Mouse (Mus musculus): ENCODE data around the gene Lypd6b.

Gene Lypd6b

DNA sequence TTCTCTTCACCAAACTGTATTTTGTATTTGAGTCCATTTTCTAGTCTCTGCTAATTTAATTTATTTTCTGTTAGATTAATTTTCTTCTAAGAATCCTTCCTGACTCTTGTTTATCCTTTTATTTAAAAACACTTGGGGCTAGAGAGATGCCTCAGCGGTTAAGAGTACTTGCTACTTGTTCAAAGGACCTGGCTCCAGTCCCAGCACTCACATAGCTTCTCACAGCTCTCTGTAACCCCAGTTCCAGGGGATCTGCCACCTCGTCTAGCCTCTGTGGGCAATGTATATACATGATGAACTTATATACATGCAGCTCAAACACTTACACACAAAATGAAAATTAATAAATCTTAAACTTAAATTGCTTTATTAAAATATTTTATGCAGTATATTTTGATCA lies 103.2 kb downstream of the Lypd6b start:
- Histone ChIP-seq H3K4me3 (replicated peaks; ENCODE audit: low read length) (no peak overlapping the region), H3K4me1 (replicated peaks; ENCODE audit: low read depth, low read length) (peaks cover 13% of the 10 kb centered on the region), H3K27me3 (ENCODE audit: insufficient read depth, low read length) (no peaks in the 10 kb centered on the region), H3K36me3 (ENCODE audit: insufficient read depth, low read length) (no peaks in the 10 kb centered on the region), H3K9me3 (ENCODE audit: low read length) (no peaks in the 10 kb centered on the region)
- TF ChIP-seq NANOG (IDR thresholded peaks at IDR 0.05; ENCODE audit: borderline replicate concordance, low read length) (no peak), POU5F1 (IDR thresholded peaks at IDR 0.05; ENCODE audit: borderline replicate concordance, low read length) (no peak), CTCF (conservative IDR thresholded peaks at IDR 0.05; ENCODE audit: low read length) (no peak)

DNA sequence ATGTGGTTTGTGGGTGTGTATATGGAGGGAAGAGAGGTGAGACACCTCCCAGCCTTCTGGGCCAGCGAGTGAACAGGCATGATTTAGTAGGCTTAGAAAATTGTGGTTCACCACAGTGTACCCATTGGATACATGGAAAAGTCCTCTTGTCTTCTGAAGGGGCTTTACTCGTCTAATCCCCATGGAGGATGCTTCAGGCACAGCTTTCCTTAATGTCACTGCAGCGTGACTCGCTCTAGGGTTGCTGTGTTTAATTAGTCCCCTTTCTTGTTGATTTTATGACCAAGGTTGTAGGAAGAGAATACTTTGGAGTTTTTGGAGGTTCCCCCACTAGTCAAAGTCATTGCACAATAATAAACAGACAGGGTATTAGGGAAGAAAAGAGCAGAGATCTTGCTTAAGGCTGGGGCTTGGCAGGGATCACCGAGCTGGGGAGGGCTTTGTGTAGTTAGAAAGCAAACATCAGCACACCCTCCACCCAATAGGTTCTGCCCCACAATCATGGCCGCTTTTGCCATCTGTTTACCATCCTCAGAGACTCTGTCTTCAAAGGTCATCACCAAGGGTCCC lies 122.4 kb downstream of the Lypd6b start:
- no peak overlapping the region for H3K4me3 ChIP-seq (replicated peaks; ENCODE audit: low read length)
- no peaks in the 10 kb centered on the region for H3K9me3 ChIP-seq (ENCODE audit: low read length)
- no peaks in the 10 kb centered on the region for H3K36me3 ChIP-seq (ENCODE audit: insufficient read depth, low read length)
- H3K4me1 ChIP-seq (replicated peaks; ENCODE audit: low read depth, low read length): no peaks in the 10 kb centered on the region
- H3K27me3 ChIP-seq (ENCODE audit: insufficient read depth, low read length): no peaks in the 10 kb centered on the region
- TF ChIP-seq CTCF (conservative IDR thresholded peaks at IDR 0.05; ENCODE audit: low read length) (no peak), POU5F1 (IDR thresholded peaks at IDR 0.05; ENCODE audit: borderline replicate concordance, low read length) (no peak), NANOG (IDR thresholded peaks at IDR 0.05; ENCODE audit: borderline replicate concordance, low read length) (no peak)

DNA sequence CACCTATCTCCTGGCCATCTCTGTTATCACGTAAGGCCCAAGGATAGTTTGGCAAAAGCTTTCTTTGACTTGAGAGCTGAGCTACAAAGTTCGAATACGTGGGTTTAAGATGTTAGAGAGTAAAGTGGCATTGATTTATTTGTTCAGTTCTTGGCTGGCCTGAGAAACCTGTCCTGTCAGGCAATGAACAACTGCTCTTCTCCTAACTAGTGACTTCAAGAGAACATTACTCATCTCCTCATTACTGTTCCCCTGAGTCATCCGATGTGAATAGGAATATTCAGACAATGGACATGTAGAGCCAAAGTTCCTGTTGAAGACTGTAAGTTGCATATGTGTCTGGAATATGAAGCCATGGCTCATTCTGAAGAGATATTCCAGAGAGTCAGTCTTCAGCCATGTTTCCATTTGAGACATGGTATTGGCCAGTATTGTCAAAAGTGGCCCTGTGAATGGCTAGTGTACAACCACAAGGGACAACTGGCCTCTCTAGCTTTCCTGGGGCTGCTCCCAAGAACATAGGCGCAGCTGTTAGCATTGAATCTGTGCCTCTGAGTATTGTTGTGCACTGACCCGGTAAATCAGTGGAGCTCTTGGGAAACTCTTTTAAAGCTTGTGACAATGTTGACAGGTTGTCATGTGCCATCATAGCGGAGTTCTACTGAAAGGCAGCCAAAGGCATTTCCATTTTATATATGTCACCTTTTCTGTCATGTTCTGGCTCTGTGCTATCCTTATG lies 124.0 kb downstream of the Lypd6b start:
- no peaks in the 10 kb centered on the region for H3K27me3 ChIP-seq (ENCODE audit: insufficient read depth, low read length)
- H3K4me3 ChIP-seq (replicated peaks; ENCODE audit: low read length): no peak overlapping the region
- no peaks in the 10 kb centered on the region for H3K9me3 ChIP-seq (ENCODE audit: low read length)
- H3K36me3 ChIP-seq (ENCODE audit: insufficient read depth, low read length): no peaks in the 10 kb centered on the region
- H3K4me1 ChIP-seq (replicated peaks; ENCODE audit: low read depth, low read length): no peaks in the 10 kb centered on the region
- no peak for TF ChIP-seq POU5F1 (IDR thresholded peaks at IDR 0.05; ENCODE audit: borderline replicate concordance, low read length)
- TF ChIP-seq CTCF (conservative IDR thresholded peaks at IDR 0.05; ENCODE audit: low read length): no peak
- TF ChIP-seq NANOG (IDR thresholded peaks at IDR 0.05; ENCODE audit: borderline replicate concordance, low read length): no peak

DNA sequence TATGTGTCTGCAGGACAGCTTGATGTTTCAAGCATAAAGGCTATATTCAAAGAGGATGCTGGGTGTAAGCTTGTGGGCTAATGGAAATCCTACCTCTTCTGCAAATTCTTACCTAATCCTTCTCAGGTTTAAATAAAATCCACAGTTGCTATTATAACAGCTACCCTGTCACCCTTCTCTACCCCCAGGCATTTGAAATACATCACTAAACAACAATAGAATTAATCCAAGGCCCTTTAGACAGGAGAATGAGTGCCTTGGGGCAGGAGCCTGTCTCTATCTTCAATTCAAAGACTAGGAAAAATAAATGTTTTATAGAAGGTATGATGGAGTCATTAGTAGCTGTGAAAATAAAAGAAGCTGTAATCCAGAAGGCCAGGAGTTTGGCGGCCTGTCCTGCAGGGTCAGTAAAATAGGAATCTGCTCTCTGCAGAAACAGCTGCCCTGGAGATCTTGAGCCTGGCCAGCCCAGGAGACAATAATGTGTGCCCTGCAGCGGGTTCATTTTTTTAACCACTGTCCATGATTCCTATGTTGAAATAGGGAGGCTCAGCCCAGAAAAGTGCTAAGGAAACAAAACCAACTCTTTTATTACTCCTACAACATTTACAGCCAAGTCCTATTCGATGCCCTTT lies 124.9 kb downstream of the Lypd6b start:
- no peaks in the 10 kb centered on the region for H3K27me3 ChIP-seq (ENCODE audit: insufficient read depth, low read length)
- no peaks in the 10 kb centered on the region for H3K36me3 ChIP-seq (ENCODE audit: insufficient read depth, low read length)
- H3K9me3 ChIP-seq (ENCODE audit: low read length): no peaks in the 10 kb centered on the region
- TF ChIP-seq CTCF (conservative IDR thresholded peaks at IDR 0.05; ENCODE audit: low read length) (no peak), POU5F1 (IDR thresholded peaks at IDR 0.05; ENCODE audit: borderline replicate concordance, low read length) (no peak), NANOG (IDR thresholded peaks at IDR 0.05; ENCODE audit: borderline replicate concordance, low read length) (no peak)
- no peaks in the 10 kb centered on the region for H3K4me1 ChIP-seq (replicated peaks; ENCODE audit: low read depth, low read length)
- no peak overlapping the region for H3K4me3 ChIP-seq (replicated peaks; ENCODE audit: low read length)

DNA sequence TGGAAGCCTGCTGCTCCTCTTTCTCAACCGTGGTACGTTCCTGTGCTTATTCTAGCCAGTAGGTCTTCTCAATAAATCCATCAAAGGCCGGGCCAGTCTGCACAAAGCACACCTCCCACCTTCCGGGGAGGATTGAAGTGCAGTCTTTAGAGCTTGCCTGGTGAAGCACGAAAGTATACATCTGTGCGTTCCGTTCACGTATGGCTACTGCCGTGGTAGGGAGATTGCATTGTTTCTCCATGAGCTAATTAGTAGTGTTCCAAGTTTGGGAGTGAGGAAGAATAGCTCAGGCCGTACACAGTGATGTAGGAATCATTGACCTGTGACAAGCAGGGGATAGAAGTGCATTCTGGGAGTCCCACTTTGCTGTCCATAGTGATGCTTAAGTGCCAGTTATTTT lies 130.0 kb downstream of the Lypd6b start:
- Histone ChIP-seq H3K36me3 (ENCODE audit: insufficient read depth, low read length) (no peaks in the 10 kb centered on the region), H3K4me1 (replicated peaks; ENCODE audit: low read depth, low read length) (no peaks in the 10 kb centered on the region), H3K9me3 (ENCODE audit: low read length) (no peaks in the 10 kb centered on the region), H3K27me3 (ENCODE audit: insufficient read depth, low read length) (no peaks in the 10 kb centered on the region), H3K4me3 (replicated peaks; ENCODE audit: low read length) (no peak overlapping the region)
- no peak for TF ChIP-seq NANOG (IDR thresholded peaks at IDR 0.05; ENCODE audit: borderline replicate concordance, low read length)
- no peak for TF ChIP-seq POU5F1 (IDR thresholded peaks at IDR 0.05; ENCODE audit: borderline replicate concordance, low read length)
- TF ChIP-seq CTCF (conservative IDR thresholded peaks at IDR 0.05; ENCODE audit: low read length): no peak

DNA sequence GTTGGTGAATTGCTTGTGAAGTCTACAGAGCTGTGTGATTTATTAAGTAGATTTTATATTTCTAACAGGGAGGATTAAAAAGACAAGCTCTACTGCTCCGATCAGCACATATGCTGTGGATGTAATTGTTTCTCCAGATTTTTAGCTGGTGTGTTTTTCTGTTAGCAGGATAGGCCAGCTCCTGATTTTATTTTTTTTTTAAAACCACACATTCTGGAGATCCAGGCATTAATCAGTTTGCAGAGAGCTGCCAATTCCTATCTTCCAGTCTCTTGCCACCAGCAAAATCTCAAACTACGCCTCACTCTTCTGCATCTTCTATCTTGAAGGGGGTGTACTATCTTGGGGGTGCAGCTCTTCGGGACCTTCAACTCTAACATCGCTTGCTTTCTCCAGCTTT lies 130.6 kb downstream of the Lypd6b start:
- Histone ChIP-seq H3K27me3 (ENCODE audit: insufficient read depth, low read length) (no peaks in the 10 kb centered on the region), H3K4me1 (replicated peaks; ENCODE audit: low read depth, low read length) (no peaks in the 10 kb centered on the region), H3K4me3 (replicated peaks; ENCODE audit: low read length) (no peak overlapping the region), H3K36me3 (ENCODE audit: insufficient read depth, low read length) (no peaks in the 10 kb centered on the region), H3K9me3 (ENCODE audit: low read length) (no peaks in the 10 kb centered on the region)
- TF ChIP-seq CTCF (conservative IDR thresholded peaks at IDR 0.05; ENCODE audit: low read length) (no peak), NANOG (IDR thresholded peaks at IDR 0.05; ENCODE audit: borderline replicate concordance, low read length) (no peak), POU5F1 (IDR thresholded peaks at IDR 0.05; ENCODE audit: borderline replicate concordance, low read length) (no peak)

DNA sequence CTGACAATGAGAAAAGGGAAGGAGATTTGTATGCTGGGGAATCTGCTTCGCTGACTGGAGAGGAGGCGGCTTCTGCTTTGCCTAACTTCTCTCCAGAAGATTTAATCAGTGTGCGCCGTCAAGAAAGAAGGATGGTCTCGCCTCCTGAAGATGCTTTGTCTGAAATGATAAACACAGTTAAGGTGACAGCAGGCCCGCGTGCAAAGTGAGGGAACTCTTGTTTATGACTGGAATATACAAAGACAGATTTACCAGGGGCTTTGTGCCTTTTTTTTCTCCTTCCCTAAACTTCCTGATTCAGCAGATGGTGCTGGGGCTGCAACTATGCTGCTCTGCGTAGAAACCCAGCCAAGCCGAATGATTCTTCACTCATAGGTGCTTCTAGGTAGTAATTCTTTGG lies 131.2 kb downstream of the Lypd6b start:
- Histone ChIP-seq H3K36me3 (ENCODE audit: insufficient read depth, low read length) (no peaks in the 10 kb centered on the region), H3K4me3 (replicated peaks; ENCODE audit: low read length) (no peak overlapping the region), H3K4me1 (replicated peaks; ENCODE audit: low read depth, low read length) (no peaks in the 10 kb centered on the region), H3K27me3 (ENCODE audit: insufficient read depth, low read length) (no peaks in the 10 kb centered on the region), H3K9me3 (ENCODE audit: low read length) (no peaks in the 10 kb centered on the region)
- TF ChIP-seq NANOG (IDR thresholded peaks at IDR 0.05; ENCODE audit: borderline replicate concordance, low read length): no peak
- TF ChIP-seq CTCF (conservative IDR thresholded peaks at IDR 0.05; ENCODE audit: low read length): no peak
- no peak for TF ChIP-seq POU5F1 (IDR thresholded peaks at IDR 0.05; ENCODE audit: borderline replicate concordance, low read length)

GRCm38 (mm10) chr2:49921948-49922347 lies 134.5 kb downstream of the Lypd6b start:
- no peaks in the 10 kb centered on the region for H3K4me1 ChIP-seq (replicated peaks; ENCODE audit: low read depth, low read length)
- H3K9me3 ChIP-seq (ENCODE audit: low read length): no peaks in the 10 kb centered on the region
- H3K27me3 ChIP-seq (ENCODE audit: insufficient read depth, low read length): no peaks in the 10 kb centered on the region
- no peak for TF ChIP-seq CTCF (conservative IDR thresholded peaks at IDR 0.05; ENCODE audit: low read length)
- no peak for TF ChIP-seq NANOG (IDR thresholded peaks at IDR 0.05; ENCODE audit: borderline replicate concordance, low read length)
- no peak for TF ChIP-seq POU5F1 (IDR thresholded peaks at IDR 0.05; ENCODE audit: borderline replicate concordance, low read length)
- no peak overlapping the region for H3K4me3 ChIP-seq (replicated peaks; ENCODE audit: low read length)
- H3K36me3 ChIP-seq (ENCODE audit: insufficient read depth, low read length): no peaks in the 10 kb centered on the region
